Mouse (Mus musculus): ENCODE data around the gene Nfasc. TPM values are rescaled to one million over a fixed set of nuclear protein-coding genes. Genes with fewer than 3 reads are reported as not detected.

Nfasc gene
- total RNA-seq, 4 experiments from 2014 or later = 3.9 to 12.0 (median 7.8) TPM

DNA sequence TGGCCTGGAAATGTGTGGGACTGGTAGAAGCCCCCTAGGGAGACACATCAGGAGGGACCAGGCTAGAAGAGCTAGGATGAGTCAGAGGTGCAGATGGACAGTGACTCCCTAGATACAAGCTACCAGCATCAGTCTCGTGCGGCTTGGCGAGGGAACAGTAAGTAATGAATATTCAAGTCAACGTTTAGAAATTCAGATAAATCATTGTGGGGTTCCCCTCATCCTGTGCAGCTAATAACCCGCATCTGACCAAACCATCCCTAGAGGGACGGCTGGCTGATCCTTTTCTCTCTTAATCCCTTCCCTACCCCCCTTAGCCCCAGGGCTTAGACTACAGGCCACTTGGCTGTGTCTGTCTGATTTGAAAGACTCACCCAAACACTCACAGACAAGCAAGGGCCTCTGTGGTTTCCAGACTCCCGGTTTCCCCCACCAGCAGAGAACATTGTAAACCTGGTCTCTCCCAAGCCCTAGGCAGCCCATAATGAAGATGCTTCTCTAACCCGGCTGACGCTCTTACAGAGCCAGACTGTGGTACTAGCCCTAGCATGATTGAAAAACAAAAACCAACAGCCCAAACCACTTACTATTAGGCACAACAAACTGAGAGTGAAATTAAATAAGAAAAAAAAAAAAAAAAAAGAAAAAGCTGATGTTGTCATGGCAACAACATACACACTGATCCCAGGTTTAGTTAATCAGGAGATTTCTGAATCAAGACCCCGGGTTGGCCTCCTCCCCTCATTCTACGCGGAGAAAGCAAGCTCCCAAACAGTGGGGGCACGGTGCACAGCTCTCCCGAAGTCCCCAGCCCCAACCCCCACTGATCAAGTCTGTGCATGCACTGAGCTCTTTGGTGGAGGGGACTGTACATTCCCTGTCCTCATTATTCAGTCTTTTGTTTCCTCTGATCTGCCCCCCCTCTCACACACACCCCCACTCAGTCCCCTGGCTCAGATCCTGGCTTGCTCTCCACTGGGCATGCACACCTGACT, 159.5 kb downstream of the Nfasc start:
- no peak for DNase-seq

DNA sequence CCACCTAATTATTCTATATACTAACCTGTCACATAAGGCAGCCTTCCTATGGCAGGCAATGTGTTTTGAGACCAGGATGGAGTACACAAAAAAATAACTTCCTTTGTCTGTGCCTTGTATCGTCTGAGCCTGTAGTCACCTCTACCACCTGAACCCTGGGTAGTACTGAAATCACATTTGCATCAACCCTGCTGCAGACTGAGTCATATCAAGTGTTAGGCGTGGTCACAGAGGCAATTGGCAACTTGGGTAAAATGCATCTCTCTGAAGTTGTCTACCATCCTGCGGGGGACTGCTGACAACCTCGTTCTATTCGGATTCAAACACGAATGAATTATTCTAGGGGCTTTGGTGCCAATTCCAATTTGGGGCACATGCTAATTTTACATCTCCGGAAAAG, 161.5 kb downstream of the Nfasc start:
- no peak for DNase-seq

DNA sequence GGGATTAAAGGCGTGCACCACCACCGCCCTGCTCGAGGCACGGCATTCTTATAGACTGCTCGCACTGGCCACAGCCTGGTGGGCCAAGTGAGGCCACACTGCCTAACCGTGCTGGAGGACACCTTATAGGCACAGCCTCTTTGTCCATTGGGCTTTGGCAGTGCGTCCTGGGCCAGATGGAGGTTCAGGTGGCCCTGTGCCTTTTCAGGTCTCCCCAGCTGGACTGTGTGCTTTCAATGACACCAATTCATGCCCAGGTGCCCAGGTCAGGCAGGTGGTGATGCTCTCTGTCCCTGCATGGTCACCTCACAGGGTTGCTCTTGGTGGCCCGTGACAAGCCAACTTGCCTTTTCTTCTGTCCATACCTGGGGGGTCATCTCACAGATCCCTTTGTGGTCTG, 164.8 kb downstream of the Nfasc start:
- DNase-seq = no peak

DNA sequence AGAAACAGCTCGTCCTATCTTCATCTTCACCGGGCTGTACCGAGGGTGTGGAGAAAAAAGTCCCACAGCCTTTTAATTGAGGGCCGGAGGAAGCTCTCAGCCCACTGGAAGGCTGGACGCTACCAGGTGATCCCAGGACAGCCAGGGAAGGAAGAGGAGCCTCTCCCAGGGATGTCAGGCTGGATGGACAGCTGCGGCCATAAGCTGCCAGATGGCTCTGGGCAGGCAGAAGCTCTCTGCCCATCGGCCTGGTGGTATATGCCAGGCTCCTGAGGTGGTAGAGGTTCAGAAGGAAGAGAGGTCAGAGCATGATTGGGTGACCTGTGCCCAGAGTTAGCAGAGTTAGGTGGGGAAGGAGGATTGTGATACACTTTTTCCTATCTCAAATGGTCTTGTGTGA, 168.7 kb downstream of the Nfasc start:
- no peak for DNase-seq

DNA sequence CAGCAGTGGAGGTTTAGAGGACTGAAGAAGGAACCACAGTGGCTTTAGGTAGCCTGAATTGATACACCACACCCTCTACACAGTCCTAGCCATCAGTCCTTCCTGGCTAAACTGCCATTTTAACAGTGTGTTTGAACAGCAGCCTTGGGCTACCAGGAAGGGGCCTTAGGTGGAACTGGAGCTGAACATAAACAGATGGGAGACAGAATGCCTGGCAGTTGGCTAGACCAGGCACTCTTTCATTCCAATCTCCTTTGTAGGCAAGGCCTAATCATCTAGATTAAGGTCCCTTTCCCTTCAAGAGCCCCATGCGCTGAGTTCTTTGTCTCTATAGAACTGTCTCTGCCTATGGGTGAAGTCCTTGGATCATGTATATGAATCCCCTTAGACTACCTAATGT, 170.0 kb downstream of the Nfasc start:
- DNase-seq = no peak

DNA sequence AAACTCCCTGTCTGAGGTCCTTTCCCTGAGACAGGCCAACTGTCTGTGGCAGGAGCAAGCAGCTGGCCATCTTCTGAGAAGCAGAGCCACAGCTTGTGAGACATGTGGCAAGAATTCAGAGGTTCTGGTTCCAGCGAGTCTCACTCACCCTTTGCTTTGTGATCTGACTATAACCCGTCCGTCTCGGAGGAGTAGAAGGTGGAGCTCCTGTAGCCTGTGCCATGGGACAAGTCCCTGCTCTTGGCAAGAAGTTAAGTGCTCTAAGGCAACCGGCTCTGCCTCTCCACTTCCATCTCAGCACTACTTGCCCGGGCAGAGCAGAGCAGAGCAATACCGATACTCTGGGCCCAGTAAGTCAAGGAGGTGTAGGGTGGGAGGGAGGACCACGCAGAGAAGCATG, 170.7 kb downstream of the Nfasc start:
- DNase-seq = no peak

DNA sequence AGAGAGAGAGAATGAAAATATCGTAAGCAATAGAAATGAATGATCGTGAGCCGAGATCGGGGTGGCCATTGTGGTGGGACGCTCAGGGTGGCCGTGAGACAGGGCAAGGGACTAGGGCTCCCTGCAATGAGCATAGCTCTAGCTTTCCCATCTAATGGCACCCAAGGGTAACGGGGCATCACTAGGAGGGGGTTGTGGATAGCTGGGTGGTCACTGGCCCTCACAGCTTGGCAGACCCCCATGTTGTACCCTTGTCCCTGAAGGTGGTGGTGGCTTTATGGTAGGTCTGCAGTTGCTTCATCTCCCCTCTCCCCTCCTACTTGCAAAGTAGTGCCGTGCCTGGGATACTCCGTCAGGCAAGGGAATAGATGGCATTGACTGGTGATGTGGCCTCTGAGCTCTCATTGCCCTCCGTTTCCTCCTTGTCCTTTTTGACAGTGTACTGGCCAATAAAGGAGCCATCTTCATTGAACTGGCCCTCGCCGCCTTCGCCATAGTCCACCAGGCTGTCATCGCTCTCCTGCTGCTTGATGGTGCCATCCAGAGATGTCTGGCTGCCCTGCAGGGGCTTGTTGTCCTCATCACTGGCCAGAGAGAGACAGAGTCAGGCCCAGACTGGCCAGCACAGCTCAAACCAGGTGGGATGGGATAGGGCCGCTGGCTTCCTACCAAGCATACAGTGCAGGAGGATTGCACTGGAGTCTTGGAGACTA, 171.4 kb downstream of the Nfasc start:
- DNase-seq = no peak

DNA sequence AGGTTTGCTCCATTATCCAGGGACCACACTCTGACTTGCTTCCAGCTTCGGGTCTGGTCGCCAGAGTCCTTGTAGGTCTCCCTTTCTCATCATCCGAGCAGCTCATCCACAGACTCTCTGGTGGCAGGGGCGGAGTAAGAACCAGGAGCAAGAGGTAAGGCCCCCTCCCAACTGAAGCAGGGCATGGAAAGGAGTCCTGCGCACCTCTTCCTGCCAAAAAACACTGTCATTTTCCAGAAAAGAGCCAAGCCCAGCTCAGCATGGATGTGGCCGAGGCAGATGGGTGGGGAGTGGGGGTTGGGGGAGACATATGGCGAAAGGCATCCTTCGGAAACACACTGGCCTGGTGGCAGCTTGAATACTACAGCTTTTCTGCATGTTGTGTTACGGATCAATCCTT, 172.1 kb downstream of the Nfasc start:
- no peak for DNase-seq

DNA sequence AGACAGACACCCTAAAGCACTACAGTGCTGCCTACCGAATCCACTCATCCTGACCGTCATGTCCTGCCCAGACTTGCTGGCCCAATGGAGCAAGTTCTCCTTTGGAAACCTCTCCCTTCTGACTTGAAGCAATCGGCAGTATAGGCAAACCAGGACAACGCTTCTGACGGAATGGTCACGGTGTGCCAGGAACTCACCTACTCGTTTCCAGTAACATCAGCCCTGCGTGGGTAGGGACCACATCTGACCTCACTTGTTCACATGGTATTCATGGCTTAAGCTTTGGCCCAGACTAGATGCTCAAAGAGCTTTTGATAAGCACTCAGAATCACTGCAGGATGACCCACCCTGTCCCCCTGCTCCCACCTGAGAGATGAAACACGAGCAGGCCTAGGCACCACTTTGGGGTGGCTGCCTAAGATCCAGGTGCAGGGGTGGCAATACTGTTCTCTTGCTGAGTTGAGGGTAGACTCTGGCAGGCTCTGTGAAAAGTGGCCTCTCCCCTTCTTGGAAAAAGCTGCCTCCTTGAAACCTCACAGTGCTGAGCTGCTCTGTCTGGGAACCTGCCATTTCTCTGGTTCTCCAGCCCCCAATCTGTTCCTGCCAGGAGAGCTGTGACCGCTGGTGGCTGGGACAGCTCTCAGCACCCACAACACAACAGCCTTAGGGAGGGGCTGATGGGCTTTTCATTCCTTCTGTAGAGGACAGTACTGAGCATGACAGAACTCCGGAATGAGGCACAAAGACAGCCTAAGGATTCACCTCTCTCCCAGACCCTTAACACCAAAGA, 174.1 kb downstream of the Nfasc start:
- no peak for DNase-seq

DNA sequence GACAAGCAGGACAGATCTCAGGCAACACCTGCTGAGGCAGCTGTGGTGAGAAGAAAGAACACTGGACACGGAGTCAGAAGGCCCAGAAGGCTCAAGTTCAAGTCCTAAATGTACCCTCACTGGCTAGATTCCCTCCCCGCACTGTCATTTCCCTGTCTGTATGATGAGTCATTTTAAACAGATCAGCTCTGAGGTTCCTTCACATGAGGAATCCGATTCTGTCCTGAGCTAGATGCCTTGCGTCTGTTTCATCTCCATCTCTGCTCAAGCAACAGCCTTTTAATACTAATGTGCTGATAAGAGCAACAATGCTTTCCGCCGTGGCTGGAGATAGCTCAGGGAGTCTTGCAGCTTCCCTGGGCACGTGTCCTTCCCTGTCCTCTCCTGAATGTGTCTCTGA, 175.8 kb downstream of the Nfasc start:
- no peak for DNase-seq

DNA sequence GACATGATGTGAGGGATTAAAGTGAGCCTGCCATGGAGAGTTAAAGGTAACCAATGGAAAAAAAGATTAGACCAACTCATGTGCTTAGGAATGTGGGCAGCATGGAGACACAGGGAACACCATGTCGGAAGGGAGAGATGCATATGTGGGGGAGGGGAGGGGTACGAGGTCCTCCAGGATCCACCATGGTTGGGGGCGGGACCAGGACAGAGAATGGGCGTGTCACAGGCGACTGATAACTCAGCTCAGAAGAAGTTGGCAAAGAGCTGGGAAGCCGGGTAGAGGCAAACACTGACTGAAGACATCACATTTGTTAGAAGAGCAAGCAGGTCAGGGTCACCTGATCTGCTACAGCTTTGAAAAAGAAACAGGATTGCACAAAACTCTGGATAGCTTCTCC, 176.7 kb downstream of the Nfasc start:
- peak; percentile 32 for DNase-seq

DNA sequence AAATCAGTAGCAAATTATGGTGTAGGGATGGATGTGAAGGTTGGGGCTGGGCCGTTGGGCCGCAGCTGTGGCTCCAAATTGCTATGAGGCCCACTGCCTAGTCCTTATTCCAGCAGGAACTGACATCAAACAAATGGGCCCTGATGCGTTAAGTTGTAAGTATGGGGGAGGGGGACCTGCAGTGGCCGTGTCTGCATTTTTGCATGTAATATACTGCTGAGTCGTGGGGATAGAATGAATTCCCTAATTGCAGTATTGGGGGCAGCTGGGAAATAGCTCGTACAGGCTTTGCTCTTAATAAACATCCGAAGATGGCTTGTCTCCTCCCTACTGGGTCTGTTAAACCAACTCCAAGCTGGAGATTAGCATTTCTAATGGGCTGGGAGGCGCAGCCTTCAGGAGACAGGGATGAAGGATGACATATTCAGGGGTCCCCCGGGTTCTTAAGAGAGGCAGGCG, 179.2 kb downstream of the Nfasc start:
- no peak for DNase-seq

DNA sequence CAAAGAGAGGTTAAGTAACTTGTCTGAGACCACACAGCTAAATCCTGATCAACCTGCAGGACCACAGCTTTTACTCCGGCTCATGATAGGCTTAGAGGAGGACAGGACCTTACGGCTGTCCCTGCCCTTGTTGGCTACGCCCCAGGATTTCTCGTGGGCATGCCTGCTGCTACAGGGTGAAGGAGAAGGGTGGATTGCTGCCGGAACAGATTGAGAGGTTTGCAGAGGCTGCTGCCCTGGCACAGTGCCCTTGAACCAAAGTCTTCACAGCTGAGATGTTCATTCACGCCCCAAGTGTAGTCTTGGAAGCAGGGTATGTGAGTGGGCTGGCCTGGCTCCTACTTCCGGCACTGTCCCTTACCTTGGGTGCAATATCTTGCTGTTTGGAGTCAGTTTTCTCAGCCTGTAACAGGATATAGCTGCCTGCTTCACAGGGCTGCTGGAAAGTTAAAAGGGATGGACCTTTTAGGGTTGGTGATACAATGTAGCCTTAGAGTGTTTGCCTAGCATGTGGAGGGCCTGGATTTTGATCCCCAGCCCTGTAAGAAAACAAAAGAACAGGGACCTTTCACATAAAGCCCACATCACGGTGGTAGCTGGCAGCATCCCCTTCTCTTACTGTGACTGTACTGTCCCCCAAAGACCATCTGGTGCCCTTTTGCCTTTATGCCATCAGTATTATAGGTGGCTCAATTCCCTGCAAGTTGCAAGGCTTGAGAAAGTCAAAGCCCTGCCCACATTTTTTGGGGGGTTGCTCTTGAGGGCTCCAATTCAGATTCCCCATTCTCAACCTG, 180.5 kb downstream of the Nfasc start:
- DNase-seq = no peak

DNA sequence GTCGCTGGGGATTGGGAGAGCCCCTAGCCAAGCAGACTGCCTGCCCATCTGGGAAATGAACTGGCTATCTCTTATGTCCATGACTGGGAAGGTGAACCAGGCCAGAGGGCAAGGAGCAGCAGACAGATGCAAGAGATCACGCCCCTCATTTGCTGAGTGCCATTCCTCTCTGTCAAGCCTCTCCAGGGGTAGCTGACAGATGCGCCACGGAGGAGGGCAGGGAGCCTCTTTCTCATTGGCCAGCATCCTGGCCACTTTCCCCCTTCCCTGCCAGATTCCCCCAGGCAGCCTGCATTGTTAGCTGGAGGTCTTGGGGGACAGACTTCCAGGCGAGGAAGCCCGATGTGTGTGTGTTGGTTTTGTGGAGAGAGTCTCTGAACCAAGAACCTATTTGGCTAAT, 182.6 kb downstream of the Nfasc start:
- DNase-seq = no peak

DNA sequence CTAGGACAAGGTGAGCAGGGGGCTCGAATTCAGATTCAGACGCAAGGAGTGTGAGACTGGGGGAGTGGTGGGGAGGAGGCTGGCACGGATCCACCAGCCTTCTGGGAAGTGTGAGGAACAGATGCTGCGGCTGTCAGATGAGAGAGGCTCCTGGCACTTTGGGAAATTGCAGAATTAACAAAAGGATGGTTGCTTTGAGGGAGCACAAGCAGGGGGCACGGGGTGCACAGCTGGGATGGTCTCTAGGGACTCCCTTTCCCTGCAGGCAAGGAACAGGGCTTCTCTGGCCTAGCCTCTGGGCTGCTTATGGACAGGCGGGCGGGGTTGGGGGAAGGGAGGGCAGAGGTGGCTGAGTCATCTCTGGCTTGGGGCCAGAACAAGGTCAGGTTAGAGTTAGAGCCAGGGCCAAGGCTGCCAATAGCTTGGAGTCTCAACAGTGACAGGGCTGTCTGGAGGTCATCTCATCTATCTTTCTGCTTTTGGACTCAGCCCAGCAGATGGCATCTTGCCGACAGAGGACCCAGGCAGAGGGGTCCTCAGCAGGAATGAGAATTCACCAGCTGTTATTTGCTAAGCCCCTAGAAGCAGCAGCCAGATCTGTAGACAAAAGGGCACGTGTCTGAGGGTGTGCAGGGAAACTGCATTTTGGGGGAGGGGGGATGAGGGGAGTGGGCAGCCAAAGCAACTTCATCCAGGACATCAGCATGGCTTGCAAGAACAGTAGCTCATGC, 183.5 kb downstream of the Nfasc start:
- peak; percentile 81 for DNase-seq

DNA sequence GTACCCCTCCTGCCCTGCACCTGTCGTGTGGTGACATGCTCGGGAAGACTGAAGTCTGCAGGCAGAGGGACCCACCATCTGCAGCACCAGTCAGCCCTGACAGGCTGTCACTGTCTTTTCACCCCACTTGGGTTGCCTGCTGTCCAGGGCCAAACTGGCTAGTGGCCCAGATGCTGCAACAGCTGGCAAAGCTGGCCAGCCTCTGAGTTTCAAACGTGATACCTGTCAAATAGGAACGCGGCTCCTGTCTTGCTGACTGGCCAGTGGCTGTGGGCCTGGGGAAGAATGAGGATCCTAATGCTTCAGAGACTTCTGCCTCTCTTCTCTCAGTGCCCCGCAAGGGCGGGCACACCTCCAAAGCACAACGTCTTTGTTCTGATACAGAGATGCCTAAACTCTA, 197.8 kb downstream of the Nfasc start:
- DNase-seq = no peak

DNA sequence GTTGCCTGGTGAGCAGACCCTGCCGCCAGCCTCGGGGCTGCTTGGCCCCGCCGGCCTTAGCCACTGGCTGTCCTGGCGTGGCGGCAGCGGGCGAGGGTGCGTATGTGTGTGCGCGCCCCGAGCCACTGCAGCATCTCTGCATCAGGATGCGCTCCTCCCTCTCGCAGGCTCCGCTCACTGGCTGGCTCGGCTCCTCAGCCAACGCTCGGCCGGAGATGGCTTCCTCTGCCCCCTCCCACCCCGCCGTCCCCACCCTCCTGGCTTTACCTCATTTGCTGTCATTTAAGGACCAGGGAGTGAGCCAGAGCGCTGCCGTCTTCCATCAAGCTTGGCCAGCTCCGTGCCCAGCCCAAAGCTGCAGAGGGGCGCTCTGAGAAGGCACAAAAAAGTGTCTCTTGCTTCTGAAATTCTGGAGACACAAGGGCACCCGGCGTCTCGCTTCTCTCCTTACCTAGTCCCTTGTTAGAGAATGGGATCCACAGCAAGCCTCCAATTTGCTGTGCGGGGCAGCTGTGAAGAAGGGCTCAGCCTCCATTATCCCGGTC, 198.8 kb downstream of the Nfasc start, which contains the start of gene Cntn2:
Gene Cntn2, minus strand, starts transcription at position 495 of the 545 bp plus-strand sequence.
- DNase-seq = no peak

DNA sequence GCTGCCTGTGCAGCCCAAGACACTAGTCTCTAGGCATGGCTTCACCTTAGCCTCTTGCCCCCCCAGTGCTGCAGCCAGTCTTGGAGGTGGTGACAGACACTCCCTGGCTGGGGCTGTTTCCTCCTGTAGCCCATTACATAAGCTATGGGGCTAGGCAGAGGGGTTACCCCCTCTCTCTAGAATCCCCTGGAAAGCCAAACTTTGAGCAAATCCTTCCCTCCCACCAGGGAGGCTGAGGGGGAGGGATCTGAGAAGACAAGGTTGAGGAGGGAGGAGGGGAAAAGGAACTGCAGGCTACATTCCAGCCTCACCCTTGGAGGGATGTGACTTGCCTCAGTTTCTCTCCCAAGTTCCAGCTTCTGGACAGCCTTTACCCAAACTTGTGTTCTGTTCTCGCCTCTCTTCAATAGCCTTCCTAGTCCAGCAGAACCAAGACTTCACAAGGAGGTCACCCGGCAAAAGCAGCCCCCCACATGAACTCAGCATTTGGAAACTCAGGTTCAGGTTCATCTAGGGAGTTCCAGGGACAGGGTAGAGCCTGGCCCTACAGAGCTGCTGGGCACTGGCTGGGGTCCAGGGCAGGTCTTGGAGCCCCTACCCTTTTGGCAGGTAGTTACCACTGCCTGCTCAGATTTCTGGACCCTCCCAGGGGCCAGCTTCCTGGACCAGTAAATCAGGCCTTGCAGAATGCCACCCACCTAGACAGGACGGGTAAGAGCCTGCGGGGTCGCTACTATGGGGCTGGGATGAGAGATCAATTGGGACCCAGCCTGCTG, 199.6 kb downstream of the Nfasc start:
- DNase-seq = no peak

DNA sequence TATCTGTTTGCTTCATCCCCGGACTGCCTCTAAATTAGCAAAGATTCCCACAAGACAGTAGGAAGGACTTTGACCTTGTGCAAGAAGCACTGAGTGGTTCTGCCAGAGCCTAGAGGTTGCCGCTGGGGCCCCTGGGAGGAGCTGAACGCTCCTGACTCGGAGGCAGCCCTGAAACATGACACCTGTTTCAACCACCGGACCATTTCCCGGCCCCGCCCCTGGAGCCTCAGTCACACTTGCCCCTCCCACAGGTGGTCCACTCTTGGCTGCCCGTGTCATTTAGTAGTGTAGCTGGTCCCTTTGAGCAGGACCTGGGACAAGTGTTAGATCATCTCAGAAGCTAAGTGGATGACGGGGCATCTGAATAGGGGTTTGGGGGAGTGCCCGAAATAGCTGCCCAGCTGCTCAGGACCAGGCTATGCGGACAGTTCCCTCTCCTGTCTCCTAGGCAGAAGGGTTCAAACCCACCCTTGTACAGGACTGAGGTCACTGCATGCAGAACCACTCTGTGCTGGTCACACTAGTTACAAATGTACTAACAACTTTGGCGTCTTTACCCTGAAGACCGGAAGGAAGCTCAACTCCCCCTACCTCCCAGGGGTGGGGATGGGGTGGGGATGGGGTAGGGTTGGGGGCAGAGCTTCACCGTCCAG, 200.3 kb downstream of the Nfasc start:
- no peak for DNase-seq

Data from adrenal gland, adult 8-10 months (tissue).